Comparison of ENCODE assay signal across 29 mouse cellular contexts in genomic region chr9:111731939-111732670, GRCm38 (mm10). TPM values are rescaled to one million over a fixed set of nuclear protein-coding genes. Genes with fewer than 3 reads are reported as not detected.
"Had no signal": no experiment of that assay in that cellular context is flagged by ENCODE, and none has a peak within 500 bp of the region (broad histone marks: within the 10 kb centered on the region; RNA-seq: fewer than 3 reads in every experiment).

No protein-coding gene starts in this region.

- H3K4me1 ChIP-seq: heart, embryonic 13.5 days; heart, embryonic 15.5 days; hindbrain, embryonic 13.5 days; hindbrain, embryonic 15.5 days; kidney, embryonic 15.5 days; limb, embryonic 10.5 days; limb, embryonic 12.5 days; liver, embryonic 13.5 days; liver, embryonic 15.5 days had no signal

- DNase-seq: gastrocnemius, adult 2 months; gastrocnemius, postnatal 10 days; gastrocnemius, postnatal 25 days; heart, adult 11 months; heart, adult 2 months; heart, postnatal 14 days; heart, postnatal 36 days; kidney, adult 11 months; kidney, adult 2 months; kidney, adult 9 months; kidney, postnatal 14 days; kidney, postnatal 36 days; layer of hippocampus, adult 9-11 months; layer of hippocampus, postnatal 36 days; liver; liver, embryonic 13.5 days had no signal

- H3K9ac ChIP-seq: heart, embryonic 13.5 days; heart, embryonic 15.5 days; hindbrain, embryonic 13.5 days; hindbrain, embryonic 15.5 days; kidney, embryonic 15.5 days; limb, embryonic 12.5 days; liver, embryonic 13.5 days; liver, embryonic 15.5 days had no signal

- H3K27ac ChIP-seq: gastrocnemius, adult 2 months; heart, adult 2 months; heart, embryonic 13.5 days; heart, embryonic 15.5 days; hindbrain, embryonic 13.5 days; hindbrain, embryonic 15.5 days; hindbrain, postnatal 0 days; kidney, embryonic 15.5 days; kidney, postnatal 0 days; limb, embryonic 10.5 days; limb, embryonic 12.5 days; liver, embryonic 13.5 days; liver, embryonic 15.5 days had no signal

- H3K36me3 ChIP-seq: heart, embryonic 13.5 days; heart, embryonic 15.5 days; hindbrain, embryonic 13.5 days; hindbrain, embryonic 15.5 days; kidney, embryonic 15.5 days; limb, embryonic 10.5 days; limb, embryonic 12.5 days; liver, embryonic 13.5 days; liver, embryonic 15.5 days had no signal

- H3K27me3 ChIP-seq: heart, embryonic 13.5 days; heart, embryonic 15.5 days; hindbrain, embryonic 13.5 days; hindbrain, embryonic 15.5 days; kidney, embryonic 15.5 days; limb, embryonic 12.5 days; liver, embryonic 13.5 days; liver, embryonic 15.5 days had no signal

- ATAC-seq: hindbrain, postnatal 0 days had no signal

- H3K9me3 ChIP-seq: heart, embryonic 13.5 days; heart, embryonic 15.5 days; hindbrain, embryonic 13.5 days; hindbrain, embryonic 15.5 days; kidney, embryonic 15.5 days; limb, embryonic 10.5 days; limb, embryonic 12.5 days; liver, embryonic 13.5 days; liver, embryonic 15.5 days had no signal

- H3K4me3 ChIP-seq: gastrocnemius, adult 2 months; heart, adult 2 months; heart, embryonic 13.5 days; heart, embryonic 15.5 days; hindbrain, embryonic 13.5 days; hindbrain, embryonic 15.5 days; kidney, embryonic 15.5 days; limb, embryonic 10.5 days; limb, embryonic 12.5 days; liver, embryonic 13.5 days; liver, embryonic 15.5 days had no signal

- H3K4me2 ChIP-seq: heart, embryonic 11.5 days; heart, embryonic 13.5 days; heart, embryonic 15.5 days; hindbrain, embryonic 13.5 days; hindbrain, embryonic 15.5 days; kidney, embryonic 15.5 days; limb, embryonic 12.5 days; liver, embryonic 11.5 days; liver, embryonic 13.5 days; liver, embryonic 15.5 days had no signal

RNA-seq across cellular contexts. Expression of gene Stac, which starts 42.0 kb away (rescaled TPM):
- total RNA-seq: hematopoietic stem cell, adult 5-6 weeks had no signal
